Mouse (Mus musculus) gastrocnemius, adult 8-10 months (tissue): ENCODE measurements around the gene Gm9736. TPM values are rescaled to one million over a fixed set of nuclear protein-coding genes. Genes with fewer than 3 reads are reported as not detected.
"Not testable (repeated sequence)": the region's sequence is repeated elsewhere in the genome, so short reads cannot be mapped to it uniquely, and the experiment has no call there.

ENCODE experiments used
- DNase-seq, 2 experiments: peaks; one replicate each; pipeline ENCODE4 v3.0.0; 2022; ENCODE audit warnings: low spot score in 2 of 2
- total RNA-seq, 4 experiments: library from RNA; stranded (reverse); gene quantifications; 2 replicates each; pipeline ENCODE4 v1.2.4; 2022

The Gm9736 gene
- not detected for total RNA-seq

DNA sequence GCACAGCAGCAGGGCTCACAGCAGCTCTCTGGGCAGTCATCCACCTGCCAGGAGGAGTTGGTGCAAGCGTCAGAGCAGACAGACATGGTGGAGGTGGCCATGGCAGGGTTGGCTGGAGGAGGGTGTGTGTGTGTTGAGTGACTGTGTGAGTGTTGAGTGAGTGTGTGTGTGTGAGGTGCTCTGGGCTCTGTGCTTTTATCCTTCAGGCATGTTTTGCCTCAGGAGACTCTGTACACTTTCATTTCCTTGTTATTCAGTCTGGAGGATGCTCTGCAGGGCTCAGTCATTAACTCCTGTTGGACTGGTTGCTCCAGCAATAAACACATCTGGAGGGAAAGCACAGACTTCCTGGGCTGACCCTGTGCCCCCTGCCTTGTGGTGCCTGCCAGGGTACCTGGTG, at the start of gene Gm9736:
Gene Gm9736, minus strand, starts transcription at position 101 of the 400 bp plus-strand sequence.
- not testable (repeated sequence) for DNase-seq

GRCm38 (mm10) chr10:77798921-77799508, 47.9 kb upstream of the Gm9736 start, which contains the start of gene Gm19668:
Gm19668 (minus strand) TSS chr10:77799133.
- no peak for DNase-seq

DNA sequence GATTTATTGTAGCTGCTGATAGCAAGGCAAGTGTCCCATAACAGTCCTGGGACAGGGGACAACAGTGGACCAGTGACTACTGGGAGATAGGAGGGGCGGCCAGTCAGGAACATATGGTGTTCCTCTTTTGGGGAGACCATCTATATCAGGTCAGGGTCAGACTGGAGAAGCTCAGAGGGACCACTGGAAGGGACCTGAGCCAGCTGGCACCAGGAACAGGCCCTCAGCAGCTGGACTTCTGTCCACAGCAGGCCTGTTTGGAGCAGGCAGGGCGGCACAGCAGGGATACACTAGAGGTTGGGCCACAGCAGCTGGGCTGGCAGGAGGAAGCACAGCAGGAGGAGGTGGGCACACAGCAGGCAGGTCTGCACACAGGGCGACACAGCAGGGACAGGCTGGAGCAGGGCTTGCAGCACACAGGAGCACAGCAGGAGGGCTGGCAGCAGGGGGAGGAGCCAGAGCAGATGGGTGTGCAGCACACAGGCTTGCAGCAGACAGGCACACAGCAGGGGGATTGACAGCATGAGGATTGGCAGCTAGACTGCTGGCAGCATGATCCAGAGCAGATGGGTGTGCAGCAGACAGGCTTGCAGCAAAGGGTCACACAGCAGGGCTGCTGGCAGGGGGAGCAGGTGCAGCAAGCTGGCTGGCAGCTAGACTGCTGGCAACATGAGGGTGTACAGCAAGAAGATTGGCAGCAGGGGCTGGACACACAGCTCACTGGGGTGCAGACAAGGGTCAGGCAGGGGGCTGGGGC, 47.2 kb upstream of the Gm9736 start:
- not testable (repeated sequence) for DNase-seq

- no peak for DNase-seq
Observed at GRCm38 (mm10) chr10:77797677-77798076, 46.5 kb upstream of the Gm9736 start.

GRCm38 (mm10) chr10:77794976-77795375, 43.8 kb upstream of the Gm9736 start, which contains the start of gene Gm9639:
Gm9639 (minus strand) TSS chr10:77795076.
- DNase-seq: no peak

DNA sequence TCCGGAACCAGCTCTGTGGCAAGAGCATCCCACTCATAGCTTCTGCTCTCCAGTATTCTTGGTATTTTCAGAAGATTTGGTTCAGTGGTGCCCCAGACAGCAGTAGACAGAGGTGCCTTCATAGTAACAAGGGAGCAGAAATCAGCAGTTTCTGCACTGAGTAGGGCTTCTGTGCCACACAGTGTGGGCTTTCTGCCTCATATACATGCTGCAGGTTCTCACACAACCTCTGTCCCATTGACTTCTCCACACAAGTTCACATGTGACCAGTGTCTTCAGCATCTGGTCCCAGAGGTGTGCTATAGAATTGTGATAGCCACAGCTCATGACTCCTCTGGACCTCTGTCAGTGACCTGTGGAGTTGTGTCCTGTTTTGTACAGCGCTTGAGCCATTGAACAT, 37.5 kb upstream of the Gm9736 start:
- no peak for DNase-seq

DNA sequence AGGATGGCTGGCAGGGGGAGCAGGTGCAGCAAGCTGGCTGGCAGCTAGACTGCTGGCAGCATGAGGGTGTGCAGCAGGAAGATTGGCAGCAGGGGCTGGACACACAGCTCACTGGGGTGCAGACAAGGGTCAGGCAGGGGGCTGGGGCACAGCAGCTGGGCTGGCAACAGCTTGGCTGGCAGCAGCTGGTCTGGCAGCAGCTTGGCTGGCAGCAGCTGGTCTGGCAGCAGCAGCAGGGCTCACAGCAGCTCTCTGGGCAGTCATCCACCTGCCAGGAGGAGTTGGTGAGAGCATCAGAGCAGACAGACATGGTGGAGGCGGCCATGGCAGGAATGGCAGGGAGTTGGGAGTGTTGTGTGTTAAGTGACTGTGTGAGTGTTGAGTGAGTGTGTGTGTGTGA, 36.7 kb upstream of the Gm9736 start, which contains the start of gene Gm7137:
Gene Gm7137, minus strand, starts transcription at position 325 of the 400 bp plus-strand sequence.
- not testable (repeated sequence) for DNase-seq

GRCm38 (mm10) chr10:77783396-77783795, 32.2 kb upstream of the Gm9736 start:
- not testable (repeated sequence) for DNase-seq

GRCm38 (mm10) chr10:77782442-77782841, 31.3 kb upstream of the Gm9736 start, which contains the start of gene Gm3250:
Gm3250 (minus strand) TSS chr10:77782542.
- DNase-seq: not testable (repeated sequence)

DNA sequence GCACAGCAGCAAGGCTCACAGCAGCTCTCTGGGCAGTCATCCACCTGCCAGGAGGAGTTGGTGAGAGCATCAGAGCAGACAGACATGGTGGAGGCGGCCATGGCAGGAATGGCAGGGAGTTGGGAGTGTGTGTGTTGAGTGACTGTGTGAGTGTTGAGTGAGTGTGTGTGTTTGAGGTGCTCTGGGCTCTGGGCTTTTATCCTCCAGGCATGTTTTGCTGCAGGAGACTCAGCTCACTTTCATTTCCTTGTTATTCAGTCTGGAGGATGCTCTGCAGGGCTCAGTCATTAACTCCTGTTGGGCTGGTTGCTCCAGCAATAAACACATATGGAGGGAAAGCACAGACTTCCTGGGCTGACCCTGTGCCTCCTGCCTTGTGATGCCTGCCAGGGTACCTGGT, 25.7 kb upstream of the Gm9736 start, which contains the start of gene Gm7138:
Gene Gm7138, minus strand, starts transcription at position 101 of the 400 bp plus-strand sequence.
- not testable (repeated sequence) for DNase-seq

DNA sequence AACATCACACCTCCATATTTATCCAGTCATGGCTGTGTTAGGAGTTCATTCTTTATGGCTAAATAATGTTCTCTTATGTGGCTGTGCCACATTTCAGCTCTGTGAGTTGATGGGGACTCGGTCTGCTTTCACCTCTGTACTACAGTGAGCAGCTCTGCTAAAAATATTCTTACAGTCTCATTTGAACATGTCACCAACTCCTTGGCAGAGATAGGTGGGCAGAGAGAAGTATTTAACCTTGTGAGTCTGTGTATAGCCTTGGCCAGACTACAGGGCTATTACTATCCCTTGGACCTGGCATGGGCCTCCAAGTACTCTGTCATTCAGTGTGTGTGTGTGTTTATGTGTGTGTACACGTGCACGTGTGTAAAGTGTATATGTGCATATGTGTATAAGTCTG, 21.0 kb upstream of the Gm9736 start:
- DNase-seq: not testable (repeated sequence)

GRCm38 (mm10) chr10:77771225-77771624, 20.1 kb upstream of the Gm9736 start, which contains the start of gene Gm3238:
Gm3238 (minus strand) TSS chr10:77771325.
- DNase-seq: not testable (repeated sequence)

DNA sequence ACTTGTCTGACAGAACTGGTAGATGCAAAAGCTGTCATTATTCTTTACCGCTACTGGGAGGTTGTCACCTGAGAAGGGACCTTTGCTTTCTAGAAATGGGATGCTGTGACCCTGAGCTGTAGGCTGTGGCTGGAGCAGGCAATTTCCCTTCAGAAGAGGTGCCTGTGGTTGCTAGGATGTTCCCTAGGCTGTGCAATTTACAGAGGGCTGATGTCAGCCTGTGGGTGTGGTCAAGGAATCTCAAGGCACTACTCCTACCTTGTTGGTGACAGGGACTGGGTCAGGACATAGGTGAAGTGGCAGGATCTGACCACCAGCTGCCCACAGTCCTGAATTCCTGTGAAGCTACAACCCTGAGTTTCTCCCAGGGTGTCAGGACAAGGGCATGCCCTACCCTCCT, 18.6 kb upstream of the Gm9736 start:
- DNase-seq: no peak

DNA sequence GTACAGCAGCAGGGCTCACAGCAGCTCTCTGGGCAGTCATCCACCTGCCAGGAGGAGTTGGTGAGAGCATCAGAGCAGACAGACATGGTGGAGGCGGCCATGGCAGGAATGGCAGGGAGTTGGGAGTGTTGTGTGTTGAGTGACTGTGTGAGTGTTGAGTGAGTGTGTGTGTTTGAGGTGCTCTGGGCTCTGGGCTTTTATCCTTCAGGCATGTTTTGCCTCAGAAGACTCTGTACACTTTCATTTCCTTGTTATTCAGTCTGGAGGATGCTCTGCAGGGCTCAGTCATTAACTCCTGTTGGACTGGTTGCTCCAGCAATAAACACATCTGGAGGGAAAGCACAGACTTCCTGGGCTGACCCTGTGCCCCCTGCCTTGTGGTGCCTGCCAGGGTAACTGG, 8.4 kb upstream of the Gm9736 start, which contains the start of gene Gm3233:
Gene Gm3233, minus strand, starts transcription at position 101 of the 400 bp plus-strand sequence.
- DNase-seq: not testable (repeated sequence)

- DNase-seq: no peak
Observed at GRCm38 (mm10) chr10:77753448-77753847, 2.3 kb upstream of the Gm9736 start.

- not testable (repeated sequence) for DNase-seq
Observed at GRCm38 (mm10) chr10:77752312-77752711, 1.2 kb upstream of the Gm9736 start.

DNA sequence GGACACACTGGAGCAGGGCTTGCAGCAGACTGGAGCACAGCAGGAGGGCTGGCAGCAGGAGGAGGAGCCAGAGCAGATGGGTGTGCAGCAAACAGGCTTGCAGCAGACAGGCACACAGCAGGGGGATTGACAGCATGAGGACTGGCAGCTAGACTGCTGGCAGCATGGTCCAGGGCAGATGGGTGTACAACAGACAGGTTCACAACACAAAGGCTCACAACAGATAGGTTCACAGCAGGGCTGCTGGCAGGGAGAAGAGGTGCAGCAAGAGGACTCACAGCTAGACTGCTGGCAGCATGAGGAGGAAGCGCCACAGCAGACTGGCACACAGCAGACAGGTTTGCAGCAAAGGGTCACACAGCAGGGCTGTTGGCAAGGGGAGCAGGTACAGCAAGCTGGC, 468 bp downstream of the Gm9736 start:
- not testable (repeated sequence) for DNase-seq

GRCm38 (mm10) chr10:77741924-77742688, 9.0 kb downstream of the Gm9736 start, which contains the start of gene Gm18596:
Gm18596 (minus strand) TSS chr10:77742638.
- DNase-seq: not testable (repeated sequence)

- no peak for DNase-seq
Observed at GRCm38 (mm10) chr10:77738929-77739328, 12.2 kb downstream of the Gm9736 start.

DNA sequence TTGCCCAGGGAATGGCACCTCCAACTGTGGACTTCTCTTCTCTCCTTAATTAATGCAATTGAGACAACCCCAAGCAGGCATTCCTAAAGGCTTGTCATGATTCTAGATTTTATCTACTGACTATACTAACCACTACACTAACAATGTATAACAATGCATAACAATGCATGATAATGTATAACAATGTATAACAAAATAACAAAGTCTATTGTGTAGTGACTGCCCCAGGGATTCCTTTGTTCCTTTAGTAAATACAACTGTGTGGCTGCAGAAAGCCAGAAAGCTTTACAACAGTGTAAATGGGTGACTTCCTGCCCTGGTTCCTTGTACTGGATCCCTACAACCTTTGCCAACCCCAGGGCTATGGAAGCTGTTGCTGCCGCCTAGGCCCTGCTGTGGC, 15.2 kb downstream of the Gm9736 start:
- DNase-seq: no peak

GRCm38 (mm10) chr10:77729241-77729640, 21.9 kb downstream of the Gm9736 start:
- DNase-seq: no peak
